Mouse (Mus musculus): ENCODE data around the gene Htra3. TPM values are rescaled to one million over a fixed set of nuclear protein-coding genes. Genes with fewer than 3 reads are reported as not detected.

Gene Htra3
- polyA plus RNA-seq, 1 experiment: not detected

- no peaks in the 10 kb centered on the region for H3K9me3 ChIP-seq (ENCODE audit: control insufficient read depth, low read length)
- TF ChIP-seq GATA1 (IDR thresholded peaks at IDR 0.05; ENCODE audit: low read length) (no peak), TAL1 (IDR thresholded peaks at IDR 0.05; ENCODE audit: low read length) (no peak)
- H3K4me1 ChIP-seq (ENCODE audit: control insufficient read depth): no peaks in the 10 kb centered on the region
- H3K27me3 ChIP-seq (ENCODE audit: control insufficient read depth): no peaks in the 10 kb centered on the region
- no peaks in the 10 kb centered on the region for H3K36me3 ChIP-seq (ENCODE audit: control insufficient read depth)
- H3K4me3 ChIP-seq (replicated peaks): no peak overlapping the region
Observed at GRCm38 (mm10) chr5:35719343-35719742, 39.8 kb upstream of the Htra3 start.

- Histone ChIP-seq H3K4me3 (replicated peaks) (no peak overlapping the region), H3K4me1 (ENCODE audit: control insufficient read depth) (no peaks in the 10 kb centered on the region), H3K27me3 (ENCODE audit: control insufficient read depth) (no peaks in the 10 kb centered on the region), H3K36me3 (ENCODE audit: control insufficient read depth) (no peaks in the 10 kb centered on the region), H3K9me3 (ENCODE audit: control insufficient read depth, low read length) (no peaks in the 10 kb centered on the region)
- TF ChIP-seq GATA1 (IDR thresholded peaks at IDR 0.05; ENCODE audit: low read length): no peak
- TF ChIP-seq TAL1 (IDR thresholded peaks at IDR 0.05; ENCODE audit: low read length): no peak
Observed at GRCm38 (mm10) chr5:35718817-35719216, 39.2 kb upstream of the Htra3 start.

GRCm38 (mm10) chr5:35717946-35718345, 38.4 kb upstream of the Htra3 start:
- Histone ChIP-seq H3K4me3 (replicated peaks) (no peak overlapping the region), H3K27me3 (ENCODE audit: control insufficient read depth) (no peaks in the 10 kb centered on the region), H3K9me3 (ENCODE audit: control insufficient read depth, low read length) (no peaks in the 10 kb centered on the region), H3K36me3 (ENCODE audit: control insufficient read depth) (no peaks in the 10 kb centered on the region), H3K4me1 (ENCODE audit: control insufficient read depth) (no peaks in the 10 kb centered on the region)
- TF ChIP-seq GATA1 (IDR thresholded peaks at IDR 0.05; ENCODE audit: low read length): no peak
- TF ChIP-seq TAL1 (IDR thresholded peaks at IDR 0.05; ENCODE audit: low read length): no peak

- Histone ChIP-seq H3K27me3 (ENCODE audit: control insufficient read depth) (no peaks in the 10 kb centered on the region), H3K4me1 (ENCODE audit: control insufficient read depth) (no peaks in the 10 kb centered on the region), H3K9me3 (ENCODE audit: control insufficient read depth, low read length) (no peaks in the 10 kb centered on the region), H3K4me3 (replicated peaks) (no peak overlapping the region), H3K36me3 (ENCODE audit: control insufficient read depth) (no peaks in the 10 kb centered on the region)
- TF ChIP-seq GATA1 (IDR thresholded peaks at IDR 0.05; ENCODE audit: low read length): no peak
- TF ChIP-seq TAL1 (IDR thresholded peaks at IDR 0.05; ENCODE audit: low read length): no peak
Observed at GRCm38 (mm10) chr5:35717455-35717854, 37.9 kb upstream of the Htra3 start.

GRCm38 (mm10) chr5:35713649-35714354, 34.2 kb upstream of the Htra3 start:
- Histone ChIP-seq H3K4me3 (replicated peaks) (no peak overlapping the region), H3K4me1 (ENCODE audit: control insufficient read depth) (no peaks in the 10 kb centered on the region), H3K9me3 (ENCODE audit: control insufficient read depth, low read length) (no peaks in the 10 kb centered on the region), H3K36me3 (ENCODE audit: control insufficient read depth) (no peaks in the 10 kb centered on the region), H3K27me3 (ENCODE audit: control insufficient read depth) (no peaks in the 10 kb centered on the region)
- no peak for TF ChIP-seq TAL1 (IDR thresholded peaks at IDR 0.05; ENCODE audit: low read length)
- TF ChIP-seq GATA1 (IDR thresholded peaks at IDR 0.05; ENCODE audit: low read length): no peak

GRCm38 (mm10) chr5:35712517-35712916, 32.9 kb upstream of the Htra3 start:
- H3K4me1 ChIP-seq (ENCODE audit: control insufficient read depth): no peaks in the 10 kb centered on the region
- TF ChIP-seq GATA1 (IDR thresholded peaks at IDR 0.05; ENCODE audit: low read length) (no peak), TAL1 (IDR thresholded peaks at IDR 0.05; ENCODE audit: low read length) (no peak)
- no peaks in the 10 kb centered on the region for H3K27me3 ChIP-seq (ENCODE audit: control insufficient read depth)

GRCm38 (mm10) chr5:35710931-35711330, 31.3 kb upstream of the Htra3 start:
- H3K27me3 ChIP-seq (ENCODE audit: control insufficient read depth): no peaks in the 10 kb centered on the region
- no peaks in the 10 kb centered on the region for H3K36me3 ChIP-seq (ENCODE audit: control insufficient read depth)
- no peaks in the 10 kb centered on the region for H3K9me3 ChIP-seq (ENCODE audit: control insufficient read depth, low read length)
- TF ChIP-seq TAL1 (IDR thresholded peaks at IDR 0.05; ENCODE audit: low read length) (no peak), GATA1 (IDR thresholded peaks at IDR 0.05; ENCODE audit: low read length) (no peak)
- no peak overlapping the region for H3K4me3 ChIP-seq (replicated peaks)
- no peaks in the 10 kb centered on the region for H3K4me1 ChIP-seq (ENCODE audit: control insufficient read depth)

More at GRCm38 (mm10) chr5:35712517-35712916, 32.9 kb upstream of the Htra3 start:
- H3K36me3 ChIP-seq (ENCODE audit: control insufficient read depth): no peaks in the 10 kb centered on the region
- no peaks in the 10 kb centered on the region for H3K9me3 ChIP-seq (ENCODE audit: control insufficient read depth, low read length)
- no peak overlapping the region for H3K4me3 ChIP-seq (replicated peaks)

GRCm38 (mm10) chr5:35710481-35710880, 30.9 kb upstream of the Htra3 start:
- Histone ChIP-seq H3K4me3 (replicated peaks) (no peak overlapping the region), H3K9me3 (ENCODE audit: control insufficient read depth, low read length) (no peaks in the 10 kb centered on the region), H3K4me1 (ENCODE audit: control insufficient read depth) (no peaks in the 10 kb centered on the region), H3K36me3 (ENCODE audit: control insufficient read depth) (no peaks in the 10 kb centered on the region), H3K27me3 (ENCODE audit: control insufficient read depth) (no peaks in the 10 kb centered on the region)
- TF ChIP-seq TAL1 (IDR thresholded peaks at IDR 0.05; ENCODE audit: low read length): no peak
- no peak for TF ChIP-seq GATA1 (IDR thresholded peaks at IDR 0.05; ENCODE audit: low read length)

GRCm38 (mm10) chr5:35705411-35705810, 25.8 kb upstream of the Htra3 start:
- no peaks in the 10 kb centered on the region for H3K36me3 ChIP-seq (ENCODE audit: control insufficient read depth)
- no peaks in the 10 kb centered on the region for H3K9me3 ChIP-seq (ENCODE audit: control insufficient read depth, low read length)
- TF ChIP-seq TAL1 (IDR thresholded peaks at IDR 0.05; ENCODE audit: low read length) (no peak), GATA1 (IDR thresholded peaks at IDR 0.05; ENCODE audit: low read length) (no peak)
- H3K4me1 ChIP-seq (ENCODE audit: control insufficient read depth): no peaks in the 10 kb centered on the region
- no peak overlapping the region for H3K4me3 ChIP-seq (replicated peaks)
- no peaks in the 10 kb centered on the region for H3K27me3 ChIP-seq (ENCODE audit: control insufficient read depth)

- Histone ChIP-seq H3K4me1 (ENCODE audit: control insufficient read depth) (no peaks in the 10 kb centered on the region), H3K4me3 (replicated peaks) (no peak overlapping the region), H3K36me3 (ENCODE audit: control insufficient read depth) (no peaks in the 10 kb centered on the region), H3K9me3 (ENCODE audit: control insufficient read depth, low read length) (no peaks in the 10 kb centered on the region), H3K27me3 (ENCODE audit: control insufficient read depth) (no peaks in the 10 kb centered on the region)
- TF ChIP-seq GATA1 (IDR thresholded peaks at IDR 0.05; ENCODE audit: low read length) (no peak), TAL1 (IDR thresholded peaks at IDR 0.05; ENCODE audit: low read length) (no peak)
Observed at GRCm38 (mm10) chr5:35703814-35704213, 24.2 kb upstream of the Htra3 start.
